Mouse (Mus musculus) embryonic facial prominence, embryonic 14.5 days (tissue): ENCODE data around the gene Cacng2. TPM values are rescaled to one million over a fixed set of nuclear protein-coding genes. Genes with fewer than 3 reads are reported as not detected.

Experiments
- ATAC-seq: fragments of 200-750 bp; cut with Nextera tagmentation; 2 replicates; pipeline ENCODE4 v1.8.0; 2017; ENCODE audit warnings: low read depth, moderate number of reproducible peaks, moderate TSS enrichment
- DNase-seq: peaks from one replicate; pipeline ENCODE4 v3.0.0-alpha.2; 2015; ENCODE audit warnings: low spot score
- H3K27ac ChIP-seq: fragments of 300-500 bp; sonication (generic); replicated peaks from 2 replicates; pipeline ENCODE4 v1.5.1; 2014; ENCODE audit warnings: low read depth, mild to moderate bottlenecking, low read length, moderate library complexity
- H3K27me3 ChIP-seq: fragments of 300-500 bp; sonication (generic); replicated peaks from 2 replicates; pipeline ENCODE4 v1.6.1; 2014; ENCODE audit warnings: low read length; ENCODE audit not compliant: control insufficient read depth, insufficient read depth
- H3K36me3 ChIP-seq: fragments of 300-500 bp; sonication (generic); 2 replicates; pipeline ENCODE4 v1.6.1; 2014; ENCODE audit warnings: low read length, mixed read lengths; ENCODE audit not compliant: control insufficient read depth, insufficient read depth
- H3K4me1 ChIP-seq: fragments of 300-500 bp; sonication (generic); 2 replicates; pipeline ENCODE4 v1.6.1; 2014; ENCODE audit warnings: antibody characterized with exemption, low read length; ENCODE audit not compliant: control insufficient read depth, insufficient read depth
- H3K4me2 ChIP-seq: fragments of 300-500 bp; sonication (generic); 2 replicates; pipeline ENCODE4 v1.6.1; 2014; ENCODE audit warnings: low read depth, mild to moderate bottlenecking, low read length, moderate library complexity, mixed read lengths
- H3K4me3 ChIP-seq: fragments of 300-500 bp; sonication (generic); 2 replicates; pipeline ENCODE4 v1.5.1; 2014; ENCODE audit warnings: low read depth, mild to moderate bottlenecking, low read length
- H3K9ac ChIP-seq: fragments of 300-500 bp; sonication (generic); 2 replicates; pipeline ENCODE4 v1.6.1; 2014; ENCODE audit warnings: low read depth, mild to moderate bottlenecking, low read length, moderate library complexity, mixed read lengths
- H3K9me3 ChIP-seq: fragments of 300-500 bp; sonication (generic); 2 replicates; pipeline ENCODE4 v1.6.1; 2016; ENCODE audit warnings: low read length; ENCODE audit not compliant: control insufficient read depth
- WGBS: fragments of 180-500 bp; shearing (Covaris S2); extraction: QIAGEN DNeasy Blood & Tissue Kit; methylation state at CpG from one replicate; pipeline ENCODE4 v1.1.7; 2014; 5-methylcytosine and 5-hydroxymethylcytosine counted together
- polyA plus RNA-seq: library from polyadenylated mRNA; unstranded; fragments of >200 nt; fragmentation: Nextera tagmentation; extraction: Ambion mirVana; gene quantifications from 2 replicates; pipeline ENCODE4 v1.2.1, GENCODE M21; 2014

Cacng2 gene
- polyA plus RNA-seq, 1 experiment from 2014 or later = 0.13 TPM

GRCm38 (mm10) chr15:78153045-78153775, 33.4 kb upstream of the Cacng2 start:
- H3K4me3 ChIP-seq = no peak overlapping the region
- ATAC-seq = no peak
- no peak overlapping the region for H3K27ac ChIP-seq
- H3K36me3 ChIP-seq = no peaks in the 10 kb centered on the region
- 45% methylated on average over 11 of the region's 11 CpGs for WGBS
- DNase-seq = peak; percentile 12
- H3K4me2 ChIP-seq = no peak overlapping the region
- H3K4me1 ChIP-seq = no peaks in the 10 kb centered on the region
- H3K9me3 ChIP-seq = no peaks in the 10 kb centered on the region
- no peak overlapping the region for H3K9ac ChIP-seq
- H3K27me3 ChIP-seq = no peaks in the 10 kb centered on the region

DNA sequence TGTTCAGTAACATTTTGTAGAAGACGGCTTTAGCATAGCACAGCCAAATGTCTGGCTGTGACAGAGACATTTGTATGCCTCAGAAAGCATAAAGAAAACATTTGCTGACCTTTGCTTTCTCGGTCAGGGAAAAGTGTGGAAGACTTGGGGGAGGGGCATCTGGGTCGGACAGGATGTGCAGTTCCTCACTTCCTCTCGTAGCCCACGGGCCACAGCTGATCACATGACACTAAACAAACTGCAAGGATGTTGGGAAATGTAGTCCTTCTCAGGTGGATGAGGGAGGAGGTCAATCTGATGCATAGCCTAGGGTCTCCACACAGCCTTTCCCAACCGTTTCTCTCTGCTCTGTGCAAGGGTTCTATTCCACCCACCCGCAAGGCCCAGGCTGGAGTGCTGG, 28.7 kb upstream of the Cacng2 start:
- no peak for DNase-seq
- 69% methylated on average over 7 of the region's 7 CpGs for WGBS
- Histone ChIP-seq H3K27ac (no peak overlapping the region), H3K9ac (no peak overlapping the region), H3K27me3 (no peaks in the 10 kb centered on the region), H3K9me3 (no peaks in the 10 kb centered on the region), H3K4me2 (no peak overlapping the region), H3K36me3 (no peaks in the 10 kb centered on the region), H3K4me3 (no peak overlapping the region), H3K4me1 (no peaks in the 10 kb centered on the region)
- ATAC-seq = no peak

GRCm38 (mm10) chr15:78140226-78140625, 20.4 kb upstream of the Cacng2 start:
- Histone ChIP-seq H3K4me3 (no peak overlapping the region), H3K4me2 (no peak overlapping the region), H3K9ac (no peak overlapping the region), H3K27me3 (no peaks in the 10 kb centered on the region), H3K36me3 (no peaks in the 10 kb centered on the region), H3K27ac (no peak overlapping the region), H3K9me3 (no peaks in the 10 kb centered on the region), H3K4me1 (no peaks in the 10 kb centered on the region)
- ATAC-seq (no peak), DNase-seq (no peak)
- WGBS = 59% methylated on average over 8 of the region's 8 CpGs

DNA sequence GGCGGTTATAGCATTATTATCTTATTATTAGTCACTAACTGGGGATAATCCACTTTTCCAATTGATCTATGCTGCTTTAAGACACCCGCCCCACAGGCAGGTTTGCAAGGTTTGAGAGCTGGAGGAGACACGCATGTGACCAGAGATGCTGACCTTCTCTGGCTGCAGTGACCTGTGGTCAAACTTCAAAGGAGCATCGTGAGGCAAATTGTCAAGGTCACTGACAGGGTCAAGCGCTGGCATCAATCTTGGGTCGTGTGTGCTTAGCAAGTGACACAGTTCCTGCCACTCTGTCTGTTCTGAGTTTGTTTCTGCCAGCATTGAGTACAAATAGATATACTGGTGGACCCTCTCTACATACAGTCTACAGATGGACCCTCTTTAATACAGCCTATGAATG, 14.8 kb upstream of the Cacng2 start:
- DNase-seq (no peak), ATAC-seq (no peak)
- WGBS = 30% methylated on average over 6 of the region's 6 CpGs

GRCm38 (mm10) chr15:78133389-78133788, 13.6 kb upstream of the Cacng2 start:
- H3K4me2 ChIP-seq = no peak overlapping the region
- no peaks in the 10 kb centered on the region for H3K9me3 ChIP-seq
- 18% methylated on average over 2 of the region's 2 CpGs for WGBS
- no peak for ATAC-seq
- no peaks in the 10 kb centered on the region for H3K36me3 ChIP-seq
- no peak for DNase-seq
- H3K9ac ChIP-seq = no peak overlapping the region
- H3K27me3 ChIP-seq = no peaks in the 10 kb centered on the region
- H3K4me1 ChIP-seq = no peaks in the 10 kb centered on the region
- H3K27ac ChIP-seq = no peak overlapping the region
- H3K4me3 ChIP-seq = no peak overlapping the region

More for the DNA sequence above, 14.8 kb upstream of the Cacng2 start:
- no peaks in the 10 kb centered on the region for H3K4me1 ChIP-seq
- no peak overlapping the region for H3K9ac ChIP-seq
- H3K4me3 ChIP-seq = no peak overlapping the region
- no peak overlapping the region for H3K4me2 ChIP-seq
- no peaks in the 10 kb centered on the region for H3K27me3 ChIP-seq
- no peak overlapping the region for H3K27ac ChIP-seq
- H3K9me3 ChIP-seq = no peaks in the 10 kb centered on the region
- H3K36me3 ChIP-seq = no peaks in the 10 kb centered on the region

- no peak overlapping the region for H3K9ac ChIP-seq
Observed at GRCm38 (mm10) chr15:78119248-78119647, 580 bp downstream of the Cacng2 start.

DNA sequence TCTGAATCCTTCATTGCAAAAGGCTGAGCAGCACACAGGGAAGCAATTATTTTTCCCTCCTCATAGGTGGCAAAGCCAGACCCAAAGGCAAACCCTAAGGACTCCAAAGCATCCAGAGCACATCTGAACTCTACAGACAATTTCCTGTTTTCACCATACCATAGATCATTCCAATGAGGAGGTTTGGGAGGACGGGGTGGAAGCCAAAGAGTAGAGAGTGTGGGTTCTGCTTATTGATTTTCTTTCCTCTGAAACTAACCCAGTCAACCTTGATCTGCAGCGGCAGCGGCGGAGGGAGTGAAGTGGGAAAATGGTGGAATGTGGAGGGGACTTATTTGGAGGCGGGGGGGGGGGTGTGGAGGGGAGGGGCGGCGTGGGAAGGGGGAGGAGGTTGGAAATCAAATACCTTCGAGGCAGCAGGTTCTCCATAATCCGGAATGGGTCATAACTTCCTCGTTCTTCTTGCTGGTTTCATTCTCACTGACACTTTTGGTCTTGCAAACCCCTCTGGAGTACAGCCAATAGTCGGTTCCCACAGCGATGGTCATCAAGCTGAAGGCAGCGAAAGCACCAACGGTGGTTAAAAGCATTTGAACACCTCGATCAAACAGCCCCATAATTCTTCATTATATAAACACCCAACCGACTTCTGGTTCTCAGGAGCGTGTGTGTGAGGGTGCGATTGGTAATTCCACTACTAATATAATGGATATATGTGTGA, 1.4 kb downstream of the Cacng2 start:
- ATAC-seq (no peak), DNase-seq (no peak)
- Histone ChIP-seq H3K36me3 (no peaks in the 10 kb centered on the region), H3K27me3 (peaks cover 21% of the 10 kb centered on the region), H3K4me1 (0 out of 2 replicates have a peak, but pooled peaks cover 3% of the 10 kb centered on the region), H3K9ac (no peak overlapping the region), H3K9me3 (no peaks in the 10 kb centered on the region), H3K4me2 (no peak overlapping the region), H3K4me3 (no peak overlapping the region), H3K27ac (no peak overlapping the region)
- 70% methylated on average over 15 of the region's 18 CpGs for WGBS

More at GRCm38 (mm10) chr15:78119248-78119647, 580 bp downstream of the Cacng2 start:
- peaks cover 21% of the 10 kb centered on the region for H3K27me3 ChIP-seq
- DNase-seq (no peak), ATAC-seq (no peak)
- 0 out of 2 replicates have a peak, but pooled peaks cover 3% of the 10 kb centered on the region for H3K4me1 ChIP-seq
- 6% methylated on average over 25 of the region's 39 CpGs for WGBS
- H3K9me3 ChIP-seq = no peaks in the 10 kb centered on the region
- H3K4me3 ChIP-seq = peak overlapping the region; percentile 32
- H3K4me2 ChIP-seq = peak overlapping the region; percentile 54
- H3K27ac ChIP-seq = no peak overlapping the region
- H3K36me3 ChIP-seq = no peaks in the 10 kb centered on the region

DNA sequence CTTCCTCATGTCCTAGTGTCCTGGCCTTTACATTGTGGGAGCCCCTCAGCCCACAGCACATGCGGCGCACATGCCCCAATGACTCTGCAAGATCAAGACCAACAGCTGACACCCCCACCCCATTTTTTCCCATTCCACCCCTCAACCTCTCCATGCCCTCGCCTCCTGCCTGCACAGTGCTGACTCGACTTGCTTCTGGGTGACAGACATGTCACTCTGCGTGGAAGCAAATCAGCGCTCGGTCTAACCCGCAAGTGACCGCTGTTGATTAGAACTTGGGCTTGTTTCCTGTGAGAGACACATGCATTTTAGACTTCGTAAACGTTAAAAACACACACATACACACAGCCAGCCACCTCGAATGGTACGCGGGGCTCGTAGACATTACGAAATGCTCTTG, 2.1 kb downstream of the Cacng2 start:
- 0 out of 2 replicates have a peak, but pooled peaks cover 3% of the 10 kb centered on the region for H3K4me1 ChIP-seq
- H3K4me2 ChIP-seq = no peak overlapping the region
- H3K27ac ChIP-seq = no peak overlapping the region
- no peak overlapping the region for H3K9ac ChIP-seq
- 88% methylated on average over 16 of the region's 16 CpGs for whole genome bisulfite sequencing
- ATAC-seq (no peak), DNase-seq (no peak)
- no peaks in the 10 kb centered on the region for H3K9me3 ChIP-seq
- no peaks in the 10 kb centered on the region for H3K36me3 ChIP-seq
- H3K4me3 ChIP-seq = no peak overlapping the region
- H3K27me3 ChIP-seq = peaks cover 21% of the 10 kb centered on the region
